In the genomic region with DNA sequence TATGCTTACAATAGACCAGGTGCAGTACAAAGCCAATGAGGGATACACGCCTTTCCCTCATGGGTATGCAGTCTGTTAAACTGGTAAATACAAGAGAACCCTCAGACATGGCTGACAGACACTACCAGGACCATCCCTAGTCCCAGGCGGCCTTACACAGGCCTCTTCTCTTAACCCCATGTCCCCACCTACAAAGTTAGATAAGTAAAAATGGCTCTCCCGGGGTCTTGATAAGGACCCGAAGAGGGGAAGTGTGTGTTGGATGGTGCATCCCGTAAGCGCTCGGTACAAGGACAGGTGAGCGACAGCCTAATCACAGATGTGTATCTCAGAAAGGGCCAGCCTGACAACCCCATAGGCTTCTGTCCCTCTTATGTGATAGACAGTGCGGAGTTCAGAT, we compare ENCODE assay signal across 27 mouse cellular contexts. TPM values are rescaled to one million over a fixed set of nuclear protein-coding genes. Genes with fewer than 3 reads are reported as not detected.
DNase-seq lines count a peak whose midpoint lies in the region; ATAC-seq and TF ChIP-seq lines count a peak whose summit lies in the region.
"Had no signal": no experiment of that assay in that cellular context is flagged by ENCODE, and none has a peak within 500 bp of the region (broad histone marks: within the 10 kb centered on the region; RNA-seq: fewer than 3 reads in every experiment).

No protein-coding gene starts in this region.

- TF ChIP-seq POLR2A in spleen, adult 2 months (IDR thresholded peaks at IDR 0.05; ENCODE audit: low read depth, low read length) = no peak

- H3K9me3 ChIP-seq in heart, embryonic 10.5 days = no peaks in the 10 kb centered on the region
- no peaks in the 10 kb centered on the region for H3K9me3 ChIP-seq in liver, embryonic 15.5 days (replicated peaks)
- H3K9me3 ChIP-seq in midbrain, embryonic 16.5 days (replicated peaks; ENCODE audit: control insufficient read depth, low read length, poor library complexity, severe bottlenecking) = no peaks in the 10 kb centered on the region
- no peaks in the 10 kb centered on the region for H3K9me3 ChIP-seq in midbrain, embryonic 10.5 days (replicated peaks)
- H3K9me3 ChIP-seq: embryonic facial prominence, embryonic 10.5 days; embryonic facial prominence, embryonic 13.5 days; forebrain, embryonic 12.5 days; forebrain, embryonic 15.5 days; heart, embryonic 13.5 days had no signal

- peak; percentile 26; the same call in 1 of the 2 replicates for ATAC-seq in liver, embryonic 15.5 days (ENCODE audit: insufficient read depth)
- no peak for ATAC-seq in midbrain, embryonic 16.5 days
- ATAC-seq: activated CD4-positive, CD25-positive, alpha-beta regulatory T cell, adult 4 months; CD4-positive, CD25-positive, alpha-beta regulatory T cell, adult 4 months; forebrain, embryonic 15.5 days had no signal

- H3K4me3 ChIP-seq in heart, embryonic 10.5 days = no peak overlapping the region
- no peak overlapping the region for H3K4me3 ChIP-seq in spleen, adult 2 months (ENCODE audit: extremely low read depth, insufficient read depth, insufficient read length)
- H3K4me3 ChIP-seq in liver, embryonic 15.5 days (replicated peaks) = no peak overlapping the region
- H3K4me3 ChIP-seq in midbrain, embryonic 16.5 days (ENCODE audit: low read depth, low read length) = no peak overlapping the region
- no peak overlapping the region for H3K4me3 ChIP-seq in midbrain, embryonic 10.5 days
- H3K4me3 ChIP-seq: embryonic facial prominence, embryonic 10.5 days; embryonic facial prominence, embryonic 13.5 days; erythroblast, embryonic 14.5 days; forebrain, embryonic 12.5 days; forebrain, embryonic 15.5 days; heart, embryonic 13.5 days had no signal

- H3K9ac ChIP-seq in liver, embryonic 15.5 days = no peak overlapping the region
- no peak overlapping the region for H3K9ac ChIP-seq in midbrain, embryonic 16.5 days (ENCODE audit: low read depth, low read length)
- H3K9ac ChIP-seq: embryonic facial prominence, embryonic 13.5 days; forebrain, embryonic 12.5 days; forebrain, embryonic 15.5 days; heart, embryonic 13.5 days; hindbrain, embryonic 14.5 days had no signal

- H3K4me1 ChIP-seq in heart, embryonic 10.5 days = peaks cover 76% of the 10 kb centered on the region
- peaks cover 44% of the 10 kb centered on the region; the same call in 1 of the 2 replicates for H3K4me1 ChIP-seq in spleen, adult 2 months (ENCODE audit: control insufficient read depth, insufficient read depth, insufficient read length)
- H3K4me1 ChIP-seq in liver, embryonic 15.5 days (replicated peaks) = peaks cover 91% of the 10 kb centered on the region
- H3K4me1 ChIP-seq in midbrain, embryonic 16.5 days (ENCODE audit: control insufficient read depth, insufficient read depth, low read length) = peaks cover 20% of the 10 kb centered on the region
- H3K4me1 ChIP-seq in midbrain, embryonic 10.5 days = peaks cover 79% of the 10 kb centered on the region

- H3K27ac ChIP-seq in heart, embryonic 10.5 days = peak overlapping the region; percentile 26; the same call in 1 of the 2 replicates
- H3K27ac ChIP-seq in spleen, adult 2 months (ENCODE audit: insufficient read depth, low read length) = peak overlapping the region; percentile 96
- H3K27ac ChIP-seq in liver, embryonic 15.5 days (replicated peaks) = peak overlapping the region; percentile 74
- no peak overlapping the region for H3K27ac ChIP-seq in midbrain, embryonic 16.5 days (ENCODE audit: low read length)
- H3K27ac ChIP-seq in midbrain, embryonic 10.5 days (replicated peaks) = no peak overlapping the region
- H3K27ac ChIP-seq: forebrain, embryonic 12.5 days; forebrain, embryonic 15.5 days; heart, embryonic 13.5 days; hindbrain, embryonic 14.5 days had no signal

- TF ChIP-seq CTCF in spleen, adult 2 months (IDR thresholded peaks at IDR 0.05; ENCODE audit: extremely low read depth, insufficient read depth, insufficient read length, insufficient replicate concordance) = no peak

- WGBS in heart, embryonic 10.5 days = 48% methylated on average over 9 of the region's 9 CpGs
- 86% methylated on average over 9 of the region's 9 CpGs for WGBS in spleen, adult 2 months
- WGBS in liver, embryonic 15.5 days (ENCODE audit: insufficient replicate concordance) = 31% methylated on average over 9 of the region's 9 CpGs
- 91% methylated on average over 9 of the region's 9 CpGs for WGBS in midbrain, embryonic 16.5 days
- WGBS in midbrain, embryonic 10.5 days = 92% methylated on average over 9 of the region's 9 CpGs

- no peaks in the 10 kb centered on the region for H3K27me3 ChIP-seq in heart, embryonic 10.5 days (ENCODE audit: insufficient read depth, poor library complexity, severe bottlenecking)
- no peaks in the 10 kb centered on the region for H3K27me3 ChIP-seq in spleen, adult 2 months (ENCODE audit: control insufficient read depth, insufficient read depth, low read length)
- H3K27me3 ChIP-seq in liver, embryonic 15.5 days = no peaks in the 10 kb centered on the region
- no peaks in the 10 kb centered on the region for H3K27me3 ChIP-seq in midbrain, embryonic 16.5 days (ENCODE audit: control insufficient read depth, insufficient read depth, low read depth, low read length)
- peaks cover 8% of the 10 kb centered on the region; the same call in 1 of the 2 replicates for H3K27me3 ChIP-seq in midbrain, embryonic 10.5 days (ENCODE audit: low read depth, poor library complexity, severe bottlenecking)
- H3K27me3 ChIP-seq: embryonic facial prominence, embryonic 13.5 days; forebrain, embryonic 15.5 days; heart, embryonic 13.5 days had no signal

- peak overlapping the region; percentile 44 for H3K4me2 ChIP-seq in liver, embryonic 15.5 days
- no peak overlapping the region for H3K4me2 ChIP-seq in midbrain, embryonic 16.5 days (ENCODE audit: low read length)
- H3K4me2 ChIP-seq: embryonic facial prominence, embryonic 13.5 days; forebrain, embryonic 12.5 days; forebrain, embryonic 15.5 days; heart, embryonic 13.5 days; hindbrain, embryonic 14.5 days had no signal

- H3K36me3 ChIP-seq in heart, embryonic 10.5 days = no peaks in the 10 kb centered on the region
- H3K36me3 ChIP-seq in spleen, adult 2 months (ENCODE audit: control insufficient read depth, insufficient read depth, low read length) = no peaks in the 10 kb centered on the region
- H3K36me3 ChIP-seq in liver, embryonic 15.5 days (replicated peaks) = no peaks in the 10 kb centered on the region
- H3K36me3 ChIP-seq in midbrain, embryonic 16.5 days (ENCODE audit: control insufficient read depth, insufficient read depth, low read length) = no peaks in the 10 kb centered on the region
- no peaks in the 10 kb centered on the region for H3K36me3 ChIP-seq in midbrain, embryonic 10.5 days
- H3K36me3 ChIP-seq: embryonic facial prominence, embryonic 10.5 days; embryonic facial prominence, embryonic 13.5 days; forebrain, embryonic 12.5 days; forebrain, embryonic 15.5 days; heart, embryonic 13.5 days had no signal

- no peak for DNase-seq in heart, embryonic 10.5 days (ENCODE audit: low spot score)
- DNase-seq in heart, adult 11 months = no peak
- no peak for DNase-seq in spleen, adult 2 months (ENCODE audit: low read depth in 1 of 2, low spot score in 2 of 2)
- no peak for DNase-seq in spleen, postnatal 10 days (ENCODE audit: low spot score in 2 of 2)
- no peak for DNase-seq in midbrain, embryonic 10.5 days (ENCODE audit: low spot score)
- DNase-seq: adrenal gland, adult 8-10 months; adrenal gland, postnatal 25 days; cerebellum, adult 11-12 months; cerebellum, adult 8-10 months; cerebellum, postnatal 10 days; cerebellum, postnatal 36 days; embryo, embryonic 11 days; gastrocnemius, postnatal 14 days; heart, adult 18-20 months; heart, postnatal 14 days; heart, postnatal 4 days had no signal

RNA-seq across cellular contexts. Expression of gene Galnt10, which starts 42.0 kb away (rescaled TPM):
- polyA plus RNA-seq in heart, embryonic 10.5 days (2016; fragmentation: Nextera tagmentation; extraction: Ambion mirVana) = 16.6 and 20.7 TPM in 2 replicates
- 19.2 and 19.4 TPM in 2 replicates for polyA plus RNA-seq in spleen, adult 2 months (2012; rRNA removed)
- 27.1 and 30.9 TPM in 2 replicates for polyA plus RNA-seq in liver, embryonic 15.5 days (2015; fragmentation: Nextera tagmentation; extraction: Ambion mirVana)
- polyA plus RNA-seq in midbrain, embryonic 16.5 days (2015; fragmentation: Nextera tagmentation; extraction: Ambion mirVana) = 14.7 and 14.8 TPM in 2 replicates
- 28.1 and 30.7 TPM in 2 replicates for polyA plus RNA-seq in midbrain, embryonic 10.5 days (2016; fragmentation: Nextera tagmentation; extraction: Ambion mirVana)

Comparison
In these comparisons a context has a peak if more than half of its experiments do, and no peak if none do; other contexts are left out.
1. H3K27ac ChIP-seq: peak in heart, embryonic 10.5 days (single experiment), spleen, adult 2 months (single experiment) and liver, embryonic 15.5 days (single experiment); none in midbrain, embryonic 16.5 days (single experiment) and midbrain, embryonic 10.5 days (single experiment).